Mouse (Mus musculus) brain, embryonic 14.5 days (tissue): ENCODE measurements around the gene Tmem91. TPM values are rescaled to one million over a fixed set of nuclear protein-coding genes. Genes with fewer than 3 reads are reported as not detected.

Source experiments
- DNase-seq: peaks from one replicate; pipeline ENCODE4 v3.0.0-alpha.2; 2011; ENCODE audit warnings: low read depth
- CTCF ChIP-seq: fragments of 200-500 bp; IDR thresholded peaks from 2 replicates; pipeline ENCODE4 v1.5.1; 2012; ENCODE audit warnings: inconsistent platforms, mild to moderate bottlenecking, moderate library complexity, borderline replicate concordance; ENCODE audit not compliant: insufficient read depth, insufficient read length; ENCODE audit errors: extremely low read depth
- POLR2A ChIP-seq: fragments of 200-500 bp; IDR thresholded peaks from 2 replicates; pipeline ENCODE4 v1.6.1; 2012; ENCODE audit warnings: mild to moderate bottlenecking, inconsistent platforms, borderline replicate concordance; ENCODE audit not compliant: poor library complexity, insufficient read depth, insufficient read length, severe bottlenecking; ENCODE audit errors: extremely low read depth
- polyA plus RNA-seq: library from polyadenylated mRNA; depleted of rRNA; stranded (reverse); fragments of >200 nt; gene quantifications from 2 replicates; pipeline ENCODE4 v1.2.3, GENCODE M21; 2012; rRNA removed

Gene Tmem91
- polyA plus RNA-seq, 1 experiment: 14.2 TPM

GRCm38 (mm10) chr7:25627431-25628322 is 47.3 kb downstream of the Tmem91 start:
- DNase-seq: peak; percentile 28
- TF ChIP-seq CTCF (no peak), POLR2A (no peak)

DNA sequence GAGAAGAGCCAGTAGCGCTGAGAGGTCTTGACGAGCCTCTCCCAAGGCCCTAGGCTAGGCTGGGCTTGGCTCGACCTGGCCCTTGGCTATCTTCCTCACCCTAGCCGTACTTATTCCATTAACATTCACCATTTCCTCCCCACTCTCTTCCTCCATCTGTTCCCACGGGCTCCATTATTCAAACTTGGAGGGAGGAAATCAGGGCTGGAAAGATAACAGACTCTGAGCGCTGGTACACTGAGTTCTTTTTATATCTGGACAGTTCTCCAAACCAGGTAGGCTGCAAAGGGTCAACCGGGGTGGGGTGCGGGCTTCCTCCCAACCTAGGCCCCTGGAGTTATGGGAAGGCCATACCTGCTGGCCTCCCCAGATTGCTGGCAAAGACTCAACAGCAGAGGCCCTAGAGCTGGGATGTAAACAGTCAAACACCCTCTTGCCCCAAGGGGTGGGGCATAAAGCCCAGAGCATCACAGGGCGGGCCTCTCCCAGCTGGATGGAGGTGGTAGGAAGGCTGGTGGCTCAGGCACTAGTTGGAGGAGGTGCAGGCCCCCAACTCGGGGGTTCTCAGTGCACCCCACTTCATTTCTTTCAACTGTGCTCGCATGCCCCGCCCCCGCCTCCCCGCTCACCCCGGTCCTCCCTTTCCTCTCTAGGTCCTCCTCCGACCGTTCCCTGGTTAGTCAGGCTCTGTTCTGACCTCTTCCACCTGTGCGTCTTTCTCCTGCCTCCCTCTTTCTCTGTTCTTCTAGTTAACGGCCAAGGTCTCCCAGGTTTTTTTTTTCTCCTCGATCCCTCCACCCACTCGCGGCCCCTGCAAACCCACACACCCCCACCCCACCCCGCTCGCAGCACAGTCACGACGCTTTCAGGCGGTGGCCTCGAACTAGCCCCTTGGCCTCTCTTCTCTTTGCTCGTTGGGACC is 48.2 kb downstream of the Tmem91 start, which contains the start of gene B3gnt8:
B3gnt8 (plus strand) TSS at position 146 of the 922 bp plus-strand sequence.
- TF ChIP-seq CTCF: no peak
- no peak for TF ChIP-seq POLR2A
- DNase-seq: no peak

GRCm38 (mm10) chr7:25625594-25626250 is 49.2 kb downstream of the Tmem91 start:
- peak; percentile 12 for DNase-seq

GRCm38 (mm10) chr7:25624851-25625250 is 50.1 kb downstream of the Tmem91 start:
- DNase-seq: no peak
- TF ChIP-seq POLR2A (no peak), CTCF (no peak)

More at GRCm38 (mm10) chr7:25625594-25626250, 49.2 kb downstream of the Tmem91 start:
- TF ChIP-seq POLR2A (no peak), CTCF (peak; percentile 46; the same call in 1 of the 2 replicates)

DNA sequence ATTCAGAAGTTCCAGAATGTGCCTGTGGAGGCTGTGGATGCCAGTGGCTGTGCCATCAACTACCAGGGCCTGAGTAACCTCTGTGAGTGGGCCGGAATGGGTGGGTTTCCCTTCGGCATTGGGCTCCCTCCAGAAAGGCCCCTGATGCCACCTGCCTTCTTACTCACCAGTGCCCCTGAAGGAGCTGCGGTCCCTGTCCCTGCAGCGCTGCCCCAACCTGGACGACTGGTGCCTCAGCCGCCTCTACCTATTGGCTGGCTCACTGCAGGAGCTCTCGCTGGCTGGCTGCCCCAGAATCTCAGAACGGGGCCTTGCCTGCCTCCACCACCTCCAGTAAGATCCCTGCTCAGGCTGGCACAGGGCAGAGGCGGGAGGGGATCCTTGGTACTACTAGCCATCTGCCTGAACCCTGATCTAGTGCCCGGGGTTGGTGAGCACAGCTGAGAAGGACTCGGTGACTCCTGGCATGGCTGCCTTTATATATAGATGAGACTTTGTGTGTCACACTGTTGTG is 51.1 kb downstream of the Tmem91 start:
- TF ChIP-seq CTCF (no peak), POLR2A (no peak)
- DNase-seq: no peak

- no peak for DNase-seq
- TF ChIP-seq POLR2A: no peak
- no peak for TF ChIP-seq CTCF
These were observed 54.2 kb downstream of the Tmem91 start for GRCm38 (mm10) chr7:25620751-25621150.

DNA sequence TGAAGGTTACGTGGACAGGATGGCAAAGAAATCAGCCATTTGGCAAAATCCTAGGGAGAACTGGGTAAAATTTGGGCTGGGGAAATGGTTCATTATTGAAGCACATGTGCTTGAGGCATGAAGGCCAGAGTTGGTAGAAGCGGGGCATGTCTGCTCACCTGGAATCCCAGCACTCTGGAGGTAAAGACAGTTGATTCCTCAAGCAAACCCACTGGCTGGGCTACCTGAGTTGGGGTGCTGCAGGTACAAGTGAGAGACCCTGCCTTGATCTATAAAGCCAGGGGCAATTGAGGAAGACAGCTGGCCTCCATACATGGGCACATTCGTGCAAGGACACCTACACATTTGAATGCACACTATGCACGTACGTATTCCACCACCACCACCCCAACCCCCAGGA is 54.9 kb downstream of the Tmem91 start:
- TF ChIP-seq CTCF (no peak), POLR2A (no peak)
- DNase-seq: no peak

- DNase-seq: no peak
- no peak for TF ChIP-seq CTCF
- no peak for TF ChIP-seq POLR2A
These were observed 55.3 kb downstream of the Tmem91 start for GRCm38 (mm10) chr7:25619722-25619991.

Other genes with a start within 250 kb of the Tmem91 start
- 0.87 and 1.1 TPM in 2 replicates for gene Ceacam1, start 197.6 kb downstream of the Tmem91 start, polyA plus RNA-seq
- not detected in 2 replicates for gene Ceacam2, start 135.3 kb downstream of the Tmem91 start, polyA plus RNA-seq
- gene Erich4, start 59.3 kb downstream of the Tmem91 start, polyA plus RNA-seq: 0.10 and 0.12 TPM in 2 replicates
- gene Dmac2, start 55.8 kb downstream of the Tmem91 start, polyA plus RNA-seq: 41.9 and 46.1 TPM in 2 replicates
- 0.78 and 0.87 TPM in 2 replicates for gene B3gnt8, start 48.5 kb downstream of the Tmem91 start, polyA plus RNA-seq
- gene Bckdha, start 16.2 kb downstream of the Tmem91 start, polyA plus RNA-seq: 58.6 and 87.9 TPM in 2 replicates
- gene Exosc5, start 16.0 kb downstream of the Tmem91 start, polyA plus RNA-seq: 35.8 and 58.1 TPM in 2 replicates
- gene B9d2, start 5.6 kb upstream of the Tmem91 start, polyA plus RNA-seq: 51.5 and 73.3 TPM in 2 replicates
- gene Tgfb1, start 11.8 kb upstream of the Tmem91 start, polyA plus RNA-seq: 3.2 and 7.9 TPM in 2 replicates
- gene Ccdc97, start 43.9 kb upstream of the Tmem91 start, polyA plus RNA-seq: 80.5 and 84.4 TPM in 2 replicates
- gene Hnrnpul1, start 79.6 kb upstream of the Tmem91 start, polyA plus RNA-seq: 34.7 and 70.2 TPM in 2 replicates
- gene Axl, start 113.5 kb upstream of the Tmem91 start, polyA plus RNA-seq: 14.3 and 18.8 TPM in 2 replicates
- gene Cyp2s1, start 141.7 kb upstream of the Tmem91 start, polyA plus RNA-seq: 1.7 and 2.0 TPM in 2 replicates
- not detected in 2 replicates for gene Cyp2b10, start 222.5 kb upstream of the Tmem91 start, polyA plus RNA-seq